Comparison of ENCODE assay signal across 10 mouse cellular contexts in genomic region chr1:56984483-56984810, GRCm38 (mm10). TPM values are rescaled to one million over a fixed set of nuclear protein-coding genes. Genes with fewer than 3 reads are reported as not detected.
DNase-seq lines count a peak whose midpoint lies in the region; ATAC-seq and TF ChIP-seq lines count a peak whose summit lies in the region.
"Had no signal": no experiment of that assay in that cellular context is flagged by ENCODE, and none has a peak within 500 bp of the region (broad histone marks: within the 10 kb centered on the region; RNA-seq: fewer than 3 reads in every experiment).

No protein-coding gene starts in this region.

- no peak overlapping the region for H3K9ac ChIP-seq in forebrain, embryonic 11.5 days (ENCODE audit: low read length)
- H3K9ac ChIP-seq in hindbrain, postnatal 0 days (replicated peaks; ENCODE audit: low read length), result no peak overlapping the region
- H3K9ac ChIP-seq: heart, embryonic 13.5 days; lung, embryonic 15.5 days had no signal

- peaks cover 40% of the 10 kb centered on the region for H3K4me1 ChIP-seq in embryonic facial prominence, embryonic 10.5 days
- peaks cover 2% of the 10 kb centered on the region; the same call in 1 of the 2 replicates for H3K4me1 ChIP-seq in forebrain, embryonic 11.5 days (replicated peaks; ENCODE audit: control insufficient read depth, insufficient read depth, low read length)
- no peaks in the 10 kb centered on the region for H3K4me1 ChIP-seq in hindbrain, postnatal 0 days (ENCODE audit: insufficient read depth, low read length)

- H3K27me3 ChIP-seq in embryonic facial prominence, embryonic 10.5 days (replicated peaks; ENCODE audit: low read depth, poor library complexity, severe bottlenecking), result peaks cover 91% of the 10 kb centered on the region
- peaks cover 64% of the 10 kb centered on the region for H3K27me3 ChIP-seq in forebrain, embryonic 11.5 days (ENCODE audit: control insufficient read depth, insufficient read depth, low read length)
- H3K27me3 ChIP-seq in hindbrain, postnatal 0 days (ENCODE audit: insufficient read depth, low read length), result peaks cover 52% of the 10 kb centered on the region

- no peak for ATAC-seq in forebrain, embryonic 11.5 days (replicated peaks; ENCODE audit: low FRiP score)
- ATAC-seq in hindbrain, postnatal 0 days, result peak; percentile 27; the same call in 1 of the 2 replicates
- 0 out of 2 replicates have a peak, but pooled peaks have one; percentile 19 for ATAC-seq in monocyte, adult 5-6 weeks (replicated peaks; ENCODE audit: insufficient number of reproducible peaks, low FRiP score, low TSS enrichment, poor library complexity, severe bottlenecking)
- no peak for ATAC-seq in frontal cortex, adult (ENCODE audit: low TSS enrichment)

- 0 out of 2 replicates have a peak overlapping the region, but pooled peaks have one; percentile 2 for H3K4me2 ChIP-seq in forebrain, embryonic 11.5 days (ENCODE audit: low read depth, low read length, severe bottlenecking)
- peak overlapping the region; percentile 20; the same call in 1 of the 2 replicates for H3K4me2 ChIP-seq in hindbrain, postnatal 0 days (ENCODE audit: low read depth, low read length)
- H3K4me2 ChIP-seq: heart, embryonic 13.5 days; lung, embryonic 15.5 days had no signal

- H3K27ac ChIP-seq in embryonic facial prominence, embryonic 10.5 days (replicated peaks), result no peak overlapping the region
- no peak overlapping the region for H3K27ac ChIP-seq in forebrain, embryonic 11.5 days (ENCODE audit: low read depth, low read length)
- H3K27ac ChIP-seq in hindbrain, postnatal 0 days, result no peak overlapping the region
- H3K27ac ChIP-seq: heart, embryonic 13.5 days; lung, embryonic 15.5 days had no signal

- no peak for TF ChIP-seq CTCF in hindbrain, postnatal 0 days (IDR thresholded peaks at IDR 0.05; ENCODE audit: low read depth)

- no peak for DNase-seq in embryonic facial prominence, embryonic 10.5 days (ENCODE audit: low spot score)
- DNase-seq in forebrain, embryonic 11.5 days (ENCODE audit: low spot score), result peak; percentile 50
- no peak for DNase-seq in hindbrain, postnatal 0 days (ENCODE audit: low spot score)
- no peak for DNase-seq in adrenal gland, postnatal 14 days
- DNase-seq in left cerebral cortex, adult 9 months (ENCODE audit: low spot score in 2 of 2), result no peak
- DNase-seq: thymus, postnatal 36 days had no signal

- WGBS in embryonic facial prominence, embryonic 10.5 days, result 2% methylated on average over 14 of the region's 14 CpGs
- WGBS in forebrain, embryonic 11.5 days, result 3% methylated on average over 14 of the region's 14 CpGs
- WGBS in hindbrain, postnatal 0 days, result 7% methylated on average over 14 of the region's 14 CpGs

- no peaks in the 10 kb centered on the region for H3K9me3 ChIP-seq in embryonic facial prominence, embryonic 10.5 days
- no peaks in the 10 kb centered on the region for H3K9me3 ChIP-seq in forebrain, embryonic 11.5 days (ENCODE audit: control insufficient read depth, low read length)
- H3K9me3 ChIP-seq in hindbrain, postnatal 0 days (ENCODE audit: low read length), result no peaks in the 10 kb centered on the region
- H3K9me3 ChIP-seq: heart, embryonic 13.5 days; lung, embryonic 15.5 days had no signal

- H3K4me3 ChIP-seq in embryonic facial prominence, embryonic 10.5 days, result peak overlapping the region; percentile 33
- no peak overlapping the region for H3K4me3 ChIP-seq in forebrain, embryonic 11.5 days (ENCODE audit: low read depth, low read length)
- H3K4me3 ChIP-seq in hindbrain, postnatal 0 days (ENCODE audit: low read length), result peak overlapping the region; percentile 13; the same call in 1 of the 2 replicates
- H3K4me3 ChIP-seq: heart, embryonic 13.5 days; lung, embryonic 15.5 days had no signal

- H3K36me3 ChIP-seq in embryonic facial prominence, embryonic 10.5 days (replicated peaks), result no peaks in the 10 kb centered on the region
- H3K36me3 ChIP-seq in forebrain, embryonic 11.5 days (ENCODE audit: control insufficient read depth, insufficient read depth, low read length), result no peaks in the 10 kb centered on the region
- H3K36me3 ChIP-seq in hindbrain, postnatal 0 days (ENCODE audit: insufficient read depth, low read length), result no peaks in the 10 kb centered on the region
- H3K36me3 ChIP-seq: heart, embryonic 13.5 days; lung, embryonic 15.5 days had no signal

RNA-seq across cellular contexts. Expression of gene Satb2, which starts 6.0 kb away (rescaled TPM):
- 9.0 and 11.3 TPM in 2 replicates for polyA plus RNA-seq in embryonic facial prominence, embryonic 10.5 days (2016; fragmentation: Nextera tagmentation; extraction: Ambion mirVana)
- 1.5 and 1.9 TPM in 2 replicates for polyA plus RNA-seq in forebrain, embryonic 11.5 days (2014; fragmentation: Nextera tagmentation; extraction: Ambion mirVana)
- 1.7 and 3.4 TPM in 2 replicates for total RNA-seq in hindbrain, postnatal 0 days (2014; rRNA removed)
- polyA plus RNA-seq in hindbrain, postnatal 0 days (2015; fragmentation: Nextera tagmentation; extraction: Ambion mirVana), result 1.1 TPM in 2 replicates
- total RNA-seq in monocyte, adult 5-6 weeks (2017), result 0.38 to 1.1 TPM (median 0.64 TPM) in 3 replicates
- total RNA-seq in adrenal gland, postnatal 14 days (2021), result 1.6 and 1.8 TPM in 2 replicates

Comparison
In these comparisons a context has a peak if more than half of its experiments do, and no peak if none do; other contexts are left out.
1. ATAC-seq: peak in hindbrain, postnatal 0 days (single experiment) and monocyte, adult 5-6 weeks (single experiment); none in forebrain, embryonic 11.5 days (single experiment) and frontal cortex, adult (single experiment).